Mouse (Mus musculus): ENCODE measurements around the gene Mib2. TPM values are rescaled to one million over a fixed set of nuclear protein-coding genes. Genes with fewer than 3 reads are reported as not detected.

The Mib2 gene
- total RNA-seq, 2 experiments from 2014 or later, result 14.4 to 14.5 TPM

GRCm38 (mm10) chr4:155613264-155613663, 55.7 kb downstream of the Mib2 start:
- DNase-seq, result no peak

- no peak for DNase-seq
Observed at GRCm38 (mm10) chr4:155611860-155612259, 57.1 kb downstream of the Mib2 start.

- DNase-seq, result no peak
Observed at GRCm38 (mm10) chr4:155606825-155607224, 62.2 kb downstream of the Mib2 start.

GRCm38 (mm10) chr4:155605132-155605531, 63.9 kb downstream of the Mib2 start:
- no peak for DNase-seq

Other genes with a start within 250 kb of the Mib2 start
- gene Tmem52, start 200.1 kb downstream of the Mib2 start, total RNA-seq (2021), result 100 to 1,000 TPM; 262 to 263 TPM
- 10 to 100 TPM; 59.1 to 72.0 TPM for gene Gnb1, start 177.8 kb downstream of the Mib2 start, total RNA-seq (2021)
- 10 to 100 TPM; 17.3 to 19.2 TPM for gene Nadk, start 106.8 kb downstream of the Mib2 start, total RNA-seq (2021)
- gene Slc35e2, start 67.8 kb downstream of the Mib2 start, total RNA-seq (2021), result 1 to 10 TPM; 3.7 TPM
- gene Cdk11b, start 44.3 kb downstream of the Mib2 start, total RNA-seq (2021), result 10 to 100 TPM; 25.9 to 26.1 TPM
- gene Gm10563, start 23.8 kb downstream of the Mib2 start, total RNA-seq (2021), result not detected
- 1 to 10 TPM; 3.0 to 5.0 TPM for gene Mmp23, start 15.8 kb downstream of the Mib2 start, total RNA-seq (2021)
- gene Fndc10, start 25.1 kb upstream of the Mib2 start, total RNA-seq (2021), result 1 to 10 TPM; 1.5 to 1.7 TPM
- 10 to 100 TPM; 32.4 to 36.3 TPM for gene Ssu72, start 35.6 kb upstream of the Mib2 start, total RNA-seq (2021)
- gene Tmem240, start 65.6 kb upstream of the Mib2 start, total RNA-seq (2021), result under 1 TPM; 0.26 to 0.27 TPM
- gene Atad3a, start 91.9 kb upstream of the Mib2 start, total RNA-seq (2021), result 10 to 100 TPM; 26.3 to 31.4 TPM
- gene Vwa1, start 105.5 kb upstream of the Mib2 start, total RNA-seq (2021), result 1 to 10 TPM; 5.0 to 5.4 TPM
- under 1 TPM; 0.88 to 0.92 TPM for gene Tmem88b, start 116.7 kb upstream of the Mib2 start, total RNA-seq (2021)
- gene Ankrd65, start 121.2 kb upstream of the Mib2 start, total RNA-seq (2021), result not detected
- 10 to 100 TPM; 45.1 to 47.7 TPM for gene Mrpl20, start 133.7 kb upstream of the Mib2 start, total RNA-seq (2021)
- 10 to 100 TPM; 20.4 to 26.6 TPM for gene Ccnl2, start 143.3 kb upstream of the Mib2 start, total RNA-seq (2021)
- gene Aurkaip1, start 162.1 kb upstream of the Mib2 start, total RNA-seq (2021), result 10 to 100 TPM; 68.4 to 70.9 TPM
- 10 to 100 TPM; 37.5 to 37.6 TPM for gene Mxra8, start 170.5 kb upstream of the Mib2 start, total RNA-seq (2021)
- 100 to 1,000 TPM in 1 of 2 experiments, 10 to 100 TPM in 1; 100.0 to 103 TPM for gene Dvl1, start 178.2 kb upstream of the Mib2 start, total RNA-seq (2021)
- gene Tas1r3, start 194.2 kb upstream of the Mib2 start, total RNA-seq (2021), result under 1 TPM in 1 of 2 experiments, not detected in 1; 0.11 TPM
- gene Cptp, start 200.2 kb upstream of the Mib2 start, total RNA-seq (2021), result 10 to 100 TPM; 15.6 to 16.6 TPM
- gene Ints11, start 200.3 kb upstream of the Mib2 start, total RNA-seq (2021), result 10 to 100 TPM; 14.1 to 17.9 TPM
- 10 to 100 TPM; 10.2 to 11.2 TPM for gene Pusl1, start 222.6 kb upstream of the Mib2 start, total RNA-seq (2021)
- gene Acap3, start 222.6 kb upstream of the Mib2 start, total RNA-seq (2021), result 10 to 100 TPM in 1 of 2 experiments, 1 to 10 TPM in 1; 7.2 to 10.4 TPM